Mouse (Mus musculus): ENCODE data around the gene Elavl1. TPM values are rescaled to one million over a fixed set of nuclear protein-coding genes. Genes with fewer than 3 reads are reported as not detected.

Gene Elavl1
- polyA plus RNA-seq, 1 experiment: 81.5 TPM

- Histone ChIP-seq H3K27ac (ENCODE audit: insufficient read depth, low read length) (peak overlapping the region; percentile 32), H3K4me3 (ENCODE audit: insufficient read depth, low read length) (peak overlapping the region; percentile 93), H3K4me1 (ENCODE audit: control insufficient read depth, insufficient read depth, low read length) (peaks cover 3% of the 10 kb centered on the region)
- no peak for TF ChIP-seq CTCF (IDR thresholded peaks at IDR 0.05; ENCODE audit: borderline replicate concordance, insufficient read depth, low read length)
Measured at GRCm38 (mm10) chr8:4324525-4324924, 688 bp downstream of the Elavl1 start.

GRCm38 (mm10) chr8:4323917-4324316, 1.3 kb downstream of the Elavl1 start:
- peaks cover 5% of the 10 kb centered on the region for H3K4me1 ChIP-seq (ENCODE audit: control insufficient read depth, insufficient read depth, low read length)
- TF ChIP-seq CTCF (IDR thresholded peaks at IDR 0.05; ENCODE audit: borderline replicate concordance, insufficient read depth, low read length) (no peak), POLR2A (IDR thresholded peaks at IDR 0.05; ENCODE audit: low read depth, low read length) (no peak)
- peak overlapping the region; percentile 93 for H3K4me3 ChIP-seq (ENCODE audit: insufficient read depth, low read length)
- H3K27ac ChIP-seq (ENCODE audit: insufficient read depth, low read length): peak overlapping the region; percentile 32; the same call in 1 of the 2 replicates

- Histone ChIP-seq H3K4me3 (ENCODE audit: insufficient read depth, low read length) (no peak overlapping the region), H3K4me1 (ENCODE audit: control insufficient read depth, insufficient read depth, low read length) (peaks cover 8% of the 10 kb centered on the region), H3K27ac (ENCODE audit: insufficient read depth, low read length) (no peak overlapping the region)
- TF ChIP-seq CTCF (IDR thresholded peaks at IDR 0.05; ENCODE audit: borderline replicate concordance, insufficient read depth, low read length) (peak; percentile 55; the same call in 1 of the 2 replicates), POLR2A (IDR thresholded peaks at IDR 0.05; ENCODE audit: low read depth, low read length) (no peak)
Measured at GRCm38 (mm10) chr8:4322470-4322869, 2.7 kb downstream of the Elavl1 start.

- Histone ChIP-seq H3K27ac (ENCODE audit: insufficient read depth, low read length) (no peak overlapping the region), H3K4me1 (ENCODE audit: control insufficient read depth, insufficient read depth, low read length) (peaks cover 8% of the 10 kb centered on the region), H3K4me3 (ENCODE audit: insufficient read depth, low read length) (no peak overlapping the region)
- TF ChIP-seq POLR2A (IDR thresholded peaks at IDR 0.05; ENCODE audit: low read depth, low read length) (no peak), CTCF (IDR thresholded peaks at IDR 0.05; ENCODE audit: borderline replicate concordance, insufficient read depth, low read length) (no peak)
Measured at GRCm38 (mm10) chr8:4321031-4321430, 4.2 kb downstream of the Elavl1 start.

- TF ChIP-seq POLR2A (IDR thresholded peaks at IDR 0.05; ENCODE audit: low read depth, low read length): no peak
- TF ChIP-seq CTCF (IDR thresholded peaks at IDR 0.05; ENCODE audit: borderline replicate concordance, insufficient read depth, low read length): no peak
- no peak overlapping the region for H3K27ac ChIP-seq (ENCODE audit: insufficient read depth, low read length)
- peaks cover 8% of the 10 kb centered on the region for H3K4me1 ChIP-seq (ENCODE audit: control insufficient read depth, insufficient read depth, low read length)
Measured at GRCm38 (mm10) chr8:4320404-4320803, 4.8 kb downstream of the Elavl1 start.

GRCm38 (mm10) chr8:4319573-4319872, 5.7 kb downstream of the Elavl1 start:
- no peak overlapping the region for H3K4me3 ChIP-seq (ENCODE audit: insufficient read depth, low read length)
- TF ChIP-seq CTCF (IDR thresholded peaks at IDR 0.05; ENCODE audit: borderline replicate concordance, insufficient read depth, low read length): no peak
- H3K27ac ChIP-seq (ENCODE audit: insufficient read depth, low read length): no peak overlapping the region
- peaks cover 11% of the 10 kb centered on the region for H3K4me1 ChIP-seq (ENCODE audit: control insufficient read depth, insufficient read depth, low read length)

More at GRCm38 (mm10) chr8:4320404-4320803, 4.8 kb downstream of the Elavl1 start:
- no peak overlapping the region for H3K4me3 ChIP-seq (ENCODE audit: insufficient read depth, low read length)

- H3K4me1 ChIP-seq (ENCODE audit: control insufficient read depth, insufficient read depth, low read length): peaks cover 14% of the 10 kb centered on the region
- H3K27ac ChIP-seq (ENCODE audit: insufficient read depth, low read length): 0 out of 2 replicates have a peak overlapping the region, but pooled peaks have one; percentile 11
- TF ChIP-seq CTCF (IDR thresholded peaks at IDR 0.05; ENCODE audit: borderline replicate concordance, insufficient read depth, low read length) (no peak), POLR2A (IDR thresholded peaks at IDR 0.05; ENCODE audit: low read depth, low read length) (no peak)
Measured at GRCm38 (mm10) chr8:4318796-4319572, 6.2 kb downstream of the Elavl1 start.

GRCm38 (mm10) chr8:4318124-4318523, 7.1 kb downstream of the Elavl1 start:
- H3K4me3 ChIP-seq (ENCODE audit: insufficient read depth, low read length): no peak overlapping the region
- H3K4me1 ChIP-seq (ENCODE audit: control insufficient read depth, insufficient read depth, low read length): peaks cover 19% of the 10 kb centered on the region
- no peak overlapping the region for H3K27ac ChIP-seq (ENCODE audit: insufficient read depth, low read length)
- TF ChIP-seq CTCF (IDR thresholded peaks at IDR 0.05; ENCODE audit: borderline replicate concordance, insufficient read depth, low read length) (no peak), POLR2A (IDR thresholded peaks at IDR 0.05; ENCODE audit: low read depth, low read length) (no peak)

More at GRCm38 (mm10) chr8:4318796-4319572, 6.2 kb downstream of the Elavl1 start:
- H3K4me3 ChIP-seq (ENCODE audit: insufficient read depth, low read length): no peak overlapping the region

GRCm38 (mm10) chr8:4314852-4315251, 10.4 kb downstream of the Elavl1 start:
- Histone ChIP-seq H3K4me1 (ENCODE audit: control insufficient read depth, insufficient read depth, low read length) (peaks cover 23% of the 10 kb centered on the region), H3K4me3 (ENCODE audit: insufficient read depth, low read length) (no peak overlapping the region), H3K27ac (ENCODE audit: insufficient read depth, low read length) (no peak overlapping the region; the same call in 1 of the 2 replicates)
- TF ChIP-seq POLR2A (IDR thresholded peaks at IDR 0.05; ENCODE audit: low read depth, low read length) (no peak), CTCF (IDR thresholded peaks at IDR 0.05; ENCODE audit: borderline replicate concordance, insufficient read depth, low read length) (no peak)

GRCm38 (mm10) chr8:4313254-4314124, 11.7 kb downstream of the Elavl1 start:
- Histone ChIP-seq H3K4me1 (ENCODE audit: control insufficient read depth, insufficient read depth, low read length) (peaks cover 18% of the 10 kb centered on the region), H3K27ac (ENCODE audit: insufficient read depth, low read length) (peak overlapping the region; percentile 93), H3K4me3 (ENCODE audit: insufficient read depth, low read length) (no peak overlapping the region)
- TF ChIP-seq CTCF (IDR thresholded peaks at IDR 0.05; ENCODE audit: borderline replicate concordance, insufficient read depth, low read length) (no peak), POLR2A (IDR thresholded peaks at IDR 0.05; ENCODE audit: low read depth, low read length) (no peak)

All from embryonic fibroblast, embryonic 13.5 days (primary cell).